Mouse (Mus musculus) midbrain, postnatal 0 days (tissue): ENCODE data around the gene A630023A22Rik. TPM values are rescaled to one million over a fixed set of nuclear protein-coding genes. Genes with fewer than 3 reads are reported as not detected.

ENCODE experiments used
- ATAC-seq: fragments of 200-750 bp; cut with Nextera tagmentation; 2 replicates; pipeline ENCODE4 v1.8.0; 2017; ENCODE audit warnings: moderate number of reproducible peaks, mild to moderate bottlenecking, moderate TSS enrichment, moderate library complexity; ENCODE audit not compliant: low FRiP score
- DNase-seq: peaks from one replicate; pipeline ENCODE4 v3.0.0-alpha.2; 2015; ENCODE audit warnings: low spot score
- H3K27ac ChIP-seq: fragments of 300-500 bp; sonication (generic); 2 replicates; pipeline ENCODE4 v1.5.1; 2014; ENCODE audit warnings: low read depth, mild to moderate bottlenecking, low read length, mixed read lengths
- H3K27me3 ChIP-seq: fragments of 300-500 bp; sonication (generic); 2 replicates; pipeline ENCODE4 v1.6.1; 2014; ENCODE audit warnings: low read length, control low read depth, mixed read lengths; ENCODE audit not compliant: insufficient read depth
- H3K36me3 ChIP-seq: fragments of 300-500 bp; sonication (generic); 2 replicates; pipeline ENCODE4 v1.6.1; 2014; ENCODE audit warnings: low read length, control low read depth, mixed read lengths; ENCODE audit not compliant: insufficient read depth
- H3K4me1 ChIP-seq: fragments of 300-500 bp; sonication (generic); 2 replicates; pipeline ENCODE4 v1.6.1; 2014; ENCODE audit warnings: mild to moderate bottlenecking, control low read depth, antibody characterized with exemption, low read length, mixed read lengths; ENCODE audit not compliant: insufficient read depth
- H3K4me2 ChIP-seq: fragments of 300-500 bp; sonication (generic); 2 replicates; pipeline ENCODE4 v1.6.1; 2014; ENCODE audit warnings: low read depth, mild to moderate bottlenecking, low read length, mixed read lengths; ENCODE audit not compliant: poor library complexity, severe bottlenecking
- H3K4me3 ChIP-seq: fragments of 300-500 bp; sonication (generic); 2 replicates; pipeline ENCODE4 v1.5.1; 2014; ENCODE audit warnings: low read depth, mild to moderate bottlenecking, low read length, moderate library complexity
- H3K9ac ChIP-seq: fragments of 300-500 bp; sonication (generic); replicated peaks from 2 replicates; pipeline ENCODE4 v1.6.1; 2014; ENCODE audit warnings: mild to moderate bottlenecking, low read length, moderate library complexity, mixed read lengths; ENCODE audit not compliant: poor library complexity, severe bottlenecking
- H3K9me3 ChIP-seq: fragments of 300-500 bp; sonication (generic); 2 replicates; pipeline ENCODE4 v1.6.1; 2016; ENCODE audit warnings: low read length, control low read depth
- CTCF ChIP-seq: IDR thresholded peaks from 2 replicates; pipeline ENCODE4 v1.5.1; 2016; ENCODE audit warnings: antibody characterized with exemption, mild to moderate bottlenecking
- WGBS: fragments of 180-500 bp; shearing (Covaris S2); extraction: QIAGEN DNeasy Blood & Tissue Kit; methylation state at CpG from one replicate; pipeline ENCODE4 v1.1.7; 2014; 5-methylcytosine and 5-hydroxymethylcytosine counted together
- polyA plus RNA-seq: library from polyadenylated mRNA; unstranded; fragments of >200 nt; fragmentation: Nextera tagmentation; extraction: Ambion mirVana; gene quantifications from 2 replicates; pipeline ENCODE4 v1.2.1, GENCODE M21; 2015
- total RNA-seq: library from RNA; depleted of rRNA; stranded (reverse); fragments of >200 nt; gene quantifications from 2 replicates; pipeline ENCODE4 v1.2.3, GENCODE M21; 2014

The A630023A22Rik gene
- total and polyA plus RNA-seq, 2 experiments from 2014 or later, result not detected

GRCm38 (mm10) chr14:34107594-34107993 lies 5.0 kb upstream of the A630023A22Rik start:
- no peak for ATAC-seq
- H3K36me3 ChIP-seq, result no peaks in the 10 kb centered on the region
- H3K27me3 ChIP-seq, result no peaks in the 10 kb centered on the region
- DNase-seq, result no peak
- no peaks in the 10 kb centered on the region for H3K9me3 ChIP-seq
- H3K4me2 ChIP-seq, result no peak overlapping the region
- H3K4me3 ChIP-seq, result no peak overlapping the region
- H3K4me1 ChIP-seq, result no peaks in the 10 kb centered on the region
- no peak overlapping the region for H3K27ac ChIP-seq
- 78% methylated on average over 4 of the region's 4 CpGs for WGBS
- no peak overlapping the region for H3K9ac ChIP-seq
- no peak for TF ChIP-seq CTCF

DNA sequence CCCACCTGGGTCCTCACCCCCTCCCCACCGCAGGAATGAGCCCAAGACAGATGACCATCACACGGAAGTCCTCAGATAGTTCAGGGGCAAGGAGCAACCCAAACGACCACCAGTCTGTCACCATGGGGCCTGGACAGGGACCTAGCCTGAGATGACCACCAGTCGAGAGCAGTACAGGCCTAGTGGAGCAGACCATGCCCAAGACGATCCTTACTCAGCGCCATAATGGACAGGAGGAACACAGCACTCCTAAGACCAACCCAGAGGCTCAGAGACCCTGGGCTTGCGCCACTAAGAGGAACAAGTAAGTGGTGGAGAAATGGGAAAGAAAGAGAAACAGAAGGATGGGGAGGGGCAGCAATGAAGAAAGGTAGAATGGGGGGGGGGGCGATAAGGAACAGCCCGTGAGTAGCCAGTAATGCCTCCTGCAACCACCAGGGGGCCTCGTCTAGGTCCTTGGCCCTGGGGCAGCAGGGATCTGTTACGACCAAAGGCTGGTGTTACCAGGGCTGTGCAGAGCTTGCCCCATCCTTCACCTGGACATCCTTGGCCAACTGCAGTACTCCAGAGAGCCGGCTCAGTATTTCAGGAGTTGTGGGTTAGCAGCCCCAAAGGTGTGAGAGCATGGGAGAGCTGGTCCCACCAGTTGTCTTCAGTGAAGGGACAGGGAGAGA lies 4.0 kb upstream of the A630023A22Rik start:
- no peak for DNase-seq
- Histone ChIP-seq H3K9me3 (no peaks in the 10 kb centered on the region), H3K27me3 (no peaks in the 10 kb centered on the region), H3K27ac (no peak overlapping the region), H3K9ac (no peak overlapping the region), H3K4me2 (no peak overlapping the region), H3K4me1 (no peaks in the 10 kb centered on the region), H3K36me3 (no peaks in the 10 kb centered on the region), H3K4me3 (no peak overlapping the region)
- WGBS, result 62% methylated on average over 11 of the region's 12 CpGs
- TF ChIP-seq CTCF, result peak; percentile 58
- no peak for ATAC-seq

GRCm38 (mm10) chr14:34104892-34105291 lies 2.3 kb upstream of the A630023A22Rik start:
- H3K27me3 ChIP-seq, result no peaks in the 10 kb centered on the region
- 0 out of 2 replicates have a peak, but pooled peaks have one; percentile 20 for ATAC-seq
- no peaks in the 10 kb centered on the region for H3K9me3 ChIP-seq
- DNase-seq, result peak; percentile 73
- no peak overlapping the region for H3K4me3 ChIP-seq
- no peaks in the 10 kb centered on the region for H3K36me3 ChIP-seq
- no peaks in the 10 kb centered on the region for H3K4me1 ChIP-seq
- no peak overlapping the region for H3K4me2 ChIP-seq
- H3K9ac ChIP-seq, result no peak overlapping the region
- 23% methylated on average over 8 of the region's 8 CpGs for WGBS
- peak; percentile 75 for TF ChIP-seq CTCF
- H3K27ac ChIP-seq, result no peak overlapping the region

DNA sequence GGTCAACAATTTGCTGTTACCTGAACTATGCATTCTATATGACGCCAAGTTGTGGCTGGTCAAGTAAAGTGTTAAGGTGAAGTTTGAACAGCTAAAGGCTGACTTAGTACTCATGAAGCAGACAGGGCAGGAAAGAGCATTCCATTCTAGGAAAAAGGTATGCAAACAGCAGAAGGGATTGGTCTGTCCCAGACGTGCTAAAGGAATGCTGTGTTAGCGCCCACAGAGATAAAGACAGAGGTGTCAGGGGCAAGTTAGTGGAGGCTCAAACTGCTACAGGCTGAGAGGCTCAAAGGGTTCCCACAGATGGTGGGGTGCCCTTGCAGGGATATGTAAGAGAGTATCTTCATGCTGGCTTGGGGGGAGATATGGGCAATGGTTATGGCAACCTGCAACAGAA lies 1.3 kb upstream of the A630023A22Rik start:
- Histone ChIP-seq H3K4me2 (no peak overlapping the region), H3K9me3 (no peaks in the 10 kb centered on the region), H3K4me1 (no peaks in the 10 kb centered on the region), H3K9ac (no peak overlapping the region), H3K27ac (no peak overlapping the region), H3K27me3 (no peaks in the 10 kb centered on the region), H3K4me3 (no peak overlapping the region), H3K36me3 (no peaks in the 10 kb centered on the region)
- DNase-seq (no peak), ATAC-seq (no peak)
- no peak for TF ChIP-seq CTCF
- WGBS, result 88% methylated on average over 3 of the region's 3 CpGs

DNA sequence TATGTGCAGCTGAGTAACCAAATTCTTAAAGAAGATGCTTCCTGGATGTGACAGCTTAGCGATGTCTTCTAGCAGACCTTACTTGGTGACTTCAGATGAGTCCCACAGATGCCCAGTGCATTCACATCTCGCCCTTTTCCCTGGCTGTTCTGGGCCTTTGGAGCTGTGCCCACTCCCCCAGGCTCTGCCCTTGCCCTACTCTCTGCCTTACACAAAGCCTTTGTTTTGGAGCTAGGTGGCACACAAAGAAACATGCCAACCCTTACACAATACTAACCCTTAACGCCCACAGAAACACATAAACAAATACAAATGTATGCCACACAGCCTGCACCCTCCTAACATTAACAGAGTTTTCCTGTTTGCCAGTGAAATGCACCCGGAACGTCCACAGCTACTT lies 6.4 kb downstream of the A630023A22Rik start:
- no peak overlapping the region for H3K27ac ChIP-seq
- H3K27me3 ChIP-seq, result no peaks in the 10 kb centered on the region
- ATAC-seq (no peak), DNase-seq (no peak)
- 80% methylated on average over 5 of the region's 5 CpGs for WGBS
- H3K4me1 ChIP-seq, result no peaks in the 10 kb centered on the region
- no peak overlapping the region for H3K9ac ChIP-seq
- H3K4me2 ChIP-seq, result no peak overlapping the region
- no peaks in the 10 kb centered on the region for H3K9me3 ChIP-seq
- H3K4me3 ChIP-seq, result no peak overlapping the region
- no peak for TF ChIP-seq CTCF
- H3K36me3 ChIP-seq, result no peaks in the 10 kb centered on the region

- no peak overlapping the region for H3K9ac ChIP-seq
- H3K27ac ChIP-seq, result no peak overlapping the region
- H3K4me2 ChIP-seq, result no peak overlapping the region
- no peaks in the 10 kb centered on the region for H3K9me3 ChIP-seq
- WGBS, result 90% methylated on average over 1 of the region's 1 CpGs
- TF ChIP-seq CTCF, result no peak
- no peaks in the 10 kb centered on the region for H3K27me3 ChIP-seq
- no peak for DNase-seq
- no peaks in the 10 kb centered on the region for H3K4me1 ChIP-seq
- no peaks in the 10 kb centered on the region for H3K36me3 ChIP-seq
- ATAC-seq, result no peak
- H3K4me3 ChIP-seq, result no peak overlapping the region
Observed at GRCm38 (mm10) chr14:34092856-34093255, 9.7 kb downstream of the A630023A22Rik start.
